ENCODE assay signal across 21 mouse cellular contexts in genomic region chr4:55586212-55586611, GRCm38 (mm10). TPM values are rescaled to one million over a fixed set of nuclear protein-coding genes. Genes with fewer than 3 reads are reported as not detected.
A peak's percentile ranks its signal among the peaks of the same experiment; 100 is the strongest.
DNase-seq lines count a peak whose midpoint lies in the region; ATAC-seq and TF ChIP-seq lines count a peak whose summit lies in the region.
"Had no signal": no experiment of that assay in that cellular context is flagged by ENCODE, and none has a peak within 500 bp of the region (broad histone marks: within the 10 kb centered on the region; RNA-seq: fewer than 3 reads in every experiment).

No protein-coding gene starts in this region.

- H3K27me3 ChIP-seq in C2C12 (ENCODE audit: control insufficient read depth, insufficient read depth, insufficient read length): no peaks in the 10 kb centered on the region
- H3K27me3 ChIP-seq in heart, adult 2 months (ENCODE audit: control insufficient read depth, insufficient read depth, low read length): no peaks in the 10 kb centered on the region
- H3K27me3 ChIP-seq in hindbrain, embryonic 16.5 days (replicated peaks; ENCODE audit: control insufficient read depth, insufficient read depth, low read length): no peaks in the 10 kb centered on the region
- H3K27me3 ChIP-seq: embryonic facial prominence, embryonic 13.5 days; forebrain, embryonic 13.5 days; hindbrain, embryonic 13.5 days; intestine, embryonic 15.5 days; Patski had no signal

- no peak overlapping the region for H3K9ac ChIP-seq in heart, adult 2 months (ENCODE audit: low read depth, low read length)
- H3K9ac ChIP-seq in hindbrain, embryonic 16.5 days (ENCODE audit: low read depth, low read length): no peak overlapping the region
- H3K9ac ChIP-seq: embryonic facial prominence, embryonic 13.5 days; forebrain, embryonic 13.5 days; forebrain, postnatal 0 days; hindbrain, embryonic 13.5 days; intestine, embryonic 15.5 days had no signal

- intact Hi-C loops in heart, adult 2 months (cut with DNase I): no loop called here

- no peaks in the 10 kb centered on the region; the same call in none of the 2 replicates for H3K4me1 ChIP-seq in bone marrow, adult 2 months (ENCODE audit: control insufficient read depth, insufficient read depth, low read length)
- no peaks in the 10 kb centered on the region for H3K4me1 ChIP-seq in heart, adult 2 months (ENCODE audit: control insufficient read depth, insufficient read depth, low read length)
- no peaks in the 10 kb centered on the region for H3K4me1 ChIP-seq in hindbrain, embryonic 16.5 days (ENCODE audit: control insufficient read depth, insufficient read depth, low read depth, low read length)
- H3K4me1 ChIP-seq: embryonic facial prominence, embryonic 13.5 days; forebrain, embryonic 13.5 days; hindbrain, embryonic 13.5 days; intestine, embryonic 15.5 days had no signal

- ATAC-seq in hematopoietic stem cell, adult 5-6 weeks (replicated peaks in 1 of 2; ENCODE audit: insufficient read depth in 1 of 2, low FRiP score in 2 of 2, low TSS enrichment in 1 of 2, low read depth in 1 of 2, poor library complexity in 2 of 2, severe bottlenecking in 2 of 2): peak; percentile 39 to 73; a peak in 2 of 4 replicates
- no peak for ATAC-seq in hindbrain, embryonic 16.5 days
- ATAC-seq: activated CD4-positive, CD25-positive, alpha-beta regulatory T cell, adult 4 months; forebrain, embryonic 13.5 days; forebrain, postnatal 0 days; intestine, embryonic 15.5 days; Patski had no signal

- no peak for TF ChIP-seq POLR2A in bone marrow, adult 2 months (IDR thresholded peaks at IDR 0.05; ENCODE audit: borderline replicate concordance, control insufficient read depth, low read depth, low read length)
- TF ChIP-seq POLR2A in heart, adult 2 months (IDR thresholded peaks at IDR 0.05; ENCODE audit: insufficient read depth, low read depth, low read length): no peak

- no peak for DNase-seq in heart, adult 2 months
- DNase-seq in kidney, postnatal 36 days: no peak
- DNase-seq: adrenal gland, postnatal 25 days; B cell, adult 2 months; cerebellum, adult 11 months; cerebellum, adult 8-10 months; cerebellum, postnatal 14 days; forebrain, postnatal 0 days; gastrocnemius, postnatal 14 days; heart, postnatal 10 days; heart, postnatal 4 days had no signal

- no peak overlapping the region for H3K4me3 ChIP-seq in C2C12 (ENCODE audit: insufficient read depth, poor library complexity, severe bottlenecking)
- H3K4me3 ChIP-seq in bone marrow, adult 2 months (replicated peaks; ENCODE audit: control insufficient read depth, low read depth, low read length): no peak overlapping the region
- no peak overlapping the region for H3K4me3 ChIP-seq in heart, adult 2 months
- H3K4me3 ChIP-seq in hindbrain, embryonic 16.5 days (ENCODE audit: low read length): no peak overlapping the region
- H3K4me3 ChIP-seq: embryonic facial prominence, embryonic 13.5 days; forebrain, embryonic 13.5 days; hindbrain, embryonic 13.5 days; intestine, embryonic 15.5 days had no signal

- WGBS in bone marrow, adult 2 months: 15% methylated on average over 3 of the region's 3 CpGs
- WGBS in heart, adult 2 months: 84% methylated on average over 3 of the region's 3 CpGs
- 83% methylated on average over 3 of the region's 3 CpGs for WGBS in hindbrain, embryonic 16.5 days

- no peak for TF ChIP-seq EP300 in heart, adult 2 months (IDR thresholded peaks at IDR 0.05; ENCODE audit: insufficient read depth, low read depth, low read length)

- H3ac ChIP-seq in C2C12 (ENCODE audit: control insufficient read depth, insufficient read length, low read depth): no peak overlapping the region

- no peak for TF ChIP-seq CTCF in C2C12 (IDR thresholded peaks at IDR 0.05; ENCODE audit: control insufficient read depth, insufficient read depth, insufficient read length)
- TF ChIP-seq CTCF in bone marrow, adult 2 months (IDR thresholded peaks at IDR 0.05; ENCODE audit: control insufficient read depth, insufficient read depth, low read length): no peak
- no peak for TF ChIP-seq CTCF in heart, adult 2 months (IDR thresholded peaks at IDR 0.05)

- H3K4me2 ChIP-seq in hindbrain, embryonic 16.5 days (ENCODE audit: low read length): no peak overlapping the region
- H3K4me2 ChIP-seq: embryonic facial prominence, embryonic 13.5 days; forebrain, embryonic 13.5 days; hindbrain, embryonic 13.5 days; intestine, embryonic 15.5 days had no signal

- no peaks in the 10 kb centered on the region for H3K36me3 ChIP-seq in C2C12 (ENCODE audit: control insufficient read depth, insufficient read depth)
- H3K36me3 ChIP-seq in heart, adult 2 months (ENCODE audit: control insufficient read depth, insufficient read depth, low read length): no peaks in the 10 kb centered on the region
- no peaks in the 10 kb centered on the region for H3K36me3 ChIP-seq in hindbrain, embryonic 16.5 days (ENCODE audit: control insufficient read depth, insufficient read depth, low read length)
- H3K36me3 ChIP-seq: embryonic facial prominence, embryonic 13.5 days; hindbrain, embryonic 13.5 days; intestine, embryonic 15.5 days had no signal

- no peaks in the 10 kb centered on the region for H3K79me3 ChIP-seq in C2C12 (ENCODE audit: low read depth)

- H3K27ac ChIP-seq in bone marrow, adult 2 months (ENCODE audit: control insufficient read depth, insufficient read depth, low read depth, low read length, poor library complexity): peak overlapping the region; percentile 43; the same call in 1 of the 2 replicates
- no peak overlapping the region for H3K27ac ChIP-seq in heart, adult 2 months
- no peak overlapping the region for H3K27ac ChIP-seq in hindbrain, embryonic 16.5 days (ENCODE audit: low read depth, low read length)
- H3K27ac ChIP-seq: embryonic facial prominence, embryonic 13.5 days; forebrain, embryonic 13.5 days; hindbrain, embryonic 13.5 days; intestine, embryonic 15.5 days had no signal

- no peaks in the 10 kb centered on the region for H3K79me2 ChIP-seq in C2C12 (ENCODE audit: control insufficient read depth, insufficient read depth)
- no peaks in the 10 kb centered on the region for H3K79me2 ChIP-seq in heart, adult 2 months (replicated peaks; ENCODE audit: control insufficient read depth, insufficient read depth, low read length)

- H3K9me3 ChIP-seq in hindbrain, embryonic 16.5 days (ENCODE audit: control insufficient read depth, low read length): no peaks in the 10 kb centered on the region
- H3K9me3 ChIP-seq: embryonic facial prominence, embryonic 13.5 days; forebrain, embryonic 13.5 days; hindbrain, embryonic 13.5 days; intestine, embryonic 15.5 days had no signal

TF ChIP-seq in C2C12, 6 proteins besides CTCF, POLR2A, EP300 and RAD21:
- TF ChIP-seq FOSL1 (IDR thresholded peaks at IDR 0.05; ENCODE audit: insufficient read depth, low read length, poor library complexity, severe bottlenecking): no peak
- TF ChIP-seq CEBPB (IDR thresholded peaks at IDR 0.05; ENCODE audit: low read depth): no peak
- TF ChIP-seq MYOD1 (IDR thresholded peaks at IDR 0.05; ENCODE audit: control insufficient read depth, insufficient read length, low read depth): peak; percentile 27

RNA-seq across cellular contexts. Expression of gene Klf4, which starts 53.9 kb away (rescaled TPM):
- 11.0 TPM for polyA plus RNA-seq in C2C12 (2012; fragmentation: generic; extraction: Trizol)
- 2.8 and 17.3 TPM in 2 replicates for polyA plus RNA-seq in bone marrow, adult 2 months (2011; ENCODE audit: insufficient read depth, insufficient read length, low replicate concordance, missing spikeins)
- 12.3 and 17.2 TPM in 2 replicates for total RNA-seq in hematopoietic stem cell, adult 5-6 weeks (2017)
- 10 to 100 TPM; 35.6 to 43.4 TPM for total RNA-seq in heart, adult 2 months (2021)
- polyA plus RNA-seq in heart, adult 2 months (2012; rRNA removed): 17.5 and 27.2 TPM in 2 replicates
- 2.7 and 3.4 TPM in 2 replicates for polyA plus RNA-seq in hindbrain, embryonic 16.5 days (2015; fragmentation: Nextera tagmentation; extraction: Ambion mirVana)
